Mouse (Mus musculus): ENCODE data around the gene Camta1.

GRCm38 (mm10) chr4:151765376-151765775 lies 96.3 kb downstream of the Camta1 start:
- no peak for TF ChIP-seq CTCF (IDR thresholded peaks at IDR 0.05; ENCODE audit: low read depth, low read length)
- no peak for TF ChIP-seq POLR2A (IDR thresholded peaks at IDR 0.05; ENCODE audit: extremely low read depth, insufficient read depth, low read length)

Measured in liver, adult 2 months (tissue).